Mouse (Mus musculus): ENCODE data around the gene Lmna. TPM values are rescaled to one million over a fixed set of nuclear protein-coding genes. Genes with fewer than 3 reads are reported as not detected.
A peak's percentile ranks its signal among the peaks of the same experiment; 100 is the strongest.

Gene Lmna
- total RNA-seq, 1 experiment: 121 TPM

GRCm38 (mm10) chr3:88505081-88505480 lies 4.7 kb downstream of the Lmna start:
- TF ChIP-seq MAFK (IDR thresholded peaks at IDR 0.05; ENCODE audit: insufficient read depth, low read depth, low read length) (no peak), HCFC1 (IDR thresholded peaks at IDR 0.05; ENCODE audit: borderline replicate concordance, insufficient read depth, low read length) (no peak), CHD2 (IDR thresholded peaks at IDR 0.05; ENCODE audit: low read depth, low read length) (no peak), ZNF384 (IDR thresholded peaks at IDR 0.05; ENCODE audit: low read depth, low read length) (no peak), ZC3H11A (IDR thresholded peaks at IDR 0.05; ENCODE audit: borderline replicate concordance, low read depth, low read length) (no peak)
- peak overlapping the region; percentile 34 for H3K9ac ChIP-seq (ENCODE audit: insufficient read depth, low read depth, low read length, poor library complexity, severe bottlenecking)

GRCm38 (mm10) chr3:88503881-88504746 lies 5.6 kb downstream of the Lmna start:
- no peaks in the 10 kb centered on the region for H3K9me3 ChIP-seq (ENCODE audit: control insufficient read depth, insufficient read depth, low read depth, low read length)
- H3K9ac ChIP-seq (ENCODE audit: insufficient read depth, low read depth, low read length, poor library complexity, severe bottlenecking): no peak overlapping the region
- no peak overlapping the region for H3K4me3 ChIP-seq (ENCODE audit: insufficient read depth in 1 of 2, low read depth in 1 of 2, low read length in 2 of 2, poor library complexity in 1 of 2, severe bottlenecking in 1 of 2)
- no peaks in the 10 kb centered on the region for H3K36me3 ChIP-seq (ENCODE audit: control insufficient read depth, insufficient read depth, low read length, poor library complexity, severe bottlenecking)
- TF ChIP-seq CHD2 (IDR thresholded peaks at IDR 0.05; ENCODE audit: low read depth, low read length) (no peak), HCFC1 (IDR thresholded peaks at IDR 0.05; ENCODE audit: borderline replicate concordance, insufficient read depth, low read length) (no peak), MAFK (IDR thresholded peaks at IDR 0.05; ENCODE audit: insufficient read depth, low read depth, low read length) (no peak), ZC3H11A (IDR thresholded peaks at IDR 0.05; ENCODE audit: borderline replicate concordance, low read depth, low read length) (no peak), ZNF384 (IDR thresholded peaks at IDR 0.05; ENCODE audit: low read depth, low read length) (no peak)
- no peak for DNase-seq (ENCODE audit: low read depth, low spot score)
- in situ Hi-C loops (cut with MboI; ENCODE audit: low sequenced_read_pairs in 2 of 2, unreplicated experiment in 2 of 2): no loop called here
- no peak overlapping the region for H3K27ac ChIP-seq (ENCODE audit: insufficient read depth, low read depth, low read length, poor library complexity, severe bottlenecking)
- H3K4me1 ChIP-seq (ENCODE audit: control insufficient read depth in 2 of 2, insufficient read depth in 2 of 2, low read length in 2 of 2, poor library complexity in 1 of 2): peaks cover 2 to 26% of the 10 kb centered on the region in 2 experiments; a peak in 3 of 4 replicates

More at GRCm38 (mm10) chr3:88505081-88505480, 4.7 kb downstream of the Lmna start:
- Histone ChIP-seq H3K27ac (ENCODE audit: insufficient read depth, low read depth, low read length, poor library complexity, severe bottlenecking) (no peak overlapping the region), H3K4me1 (ENCODE audit: control insufficient read depth in 2 of 2, insufficient read depth in 2 of 2, low read length in 2 of 2, poor library complexity in 1 of 2) (peaks cover 2 to 26% of the 10 kb centered on the region in 2 experiments; a peak in 3 of 4 replicates), H3K36me3 (ENCODE audit: control insufficient read depth, insufficient read depth, low read length, poor library complexity, severe bottlenecking) (no peaks in the 10 kb centered on the region), H3K4me3 (ENCODE audit: insufficient read depth in 1 of 2, low read depth in 1 of 2, low read length in 2 of 2, poor library complexity in 1 of 2, severe bottlenecking in 1 of 2) (no peak overlapping the region), H3K9me3 (ENCODE audit: control insufficient read depth, insufficient read depth, low read depth, low read length) (no peaks in the 10 kb centered on the region)
- no peak for DNase-seq (ENCODE audit: low read depth, low spot score)
- in situ Hi-C loops (cut with MboI; ENCODE audit: low sequenced_read_pairs in 2 of 2, unreplicated experiment in 2 of 2): no loop called here

- H3K9ac ChIP-seq (ENCODE audit: insufficient read depth, low read depth, low read length, poor library complexity, severe bottlenecking): no peak overlapping the region
- H3K36me3 ChIP-seq (ENCODE audit: control insufficient read depth, insufficient read depth, low read length, poor library complexity, severe bottlenecking): no peaks in the 10 kb centered on the region
- H3K27ac ChIP-seq (ENCODE audit: insufficient read depth, low read depth, low read length, poor library complexity, severe bottlenecking): no peak overlapping the region
- peak overlapping the region in 1 of 2 experiments; percentile 56; a peak in 1 of 4 replicates for H3K4me3 ChIP-seq (ENCODE audit: insufficient read depth in 1 of 2, low read depth in 1 of 2, low read length in 2 of 2, poor library complexity in 1 of 2, severe bottlenecking in 1 of 2)
- no peak for DNase-seq (ENCODE audit: low read depth, low spot score)
- TF ChIP-seq MAFK (IDR thresholded peaks at IDR 0.05; ENCODE audit: insufficient read depth, low read depth, low read length) (no peak), ZNF384 (IDR thresholded peaks at IDR 0.05; ENCODE audit: low read depth, low read length) (no peak), CHD2 (IDR thresholded peaks at IDR 0.05; ENCODE audit: low read depth, low read length) (no peak), HCFC1 (IDR thresholded peaks at IDR 0.05; ENCODE audit: borderline replicate concordance, insufficient read depth, low read length) (no peak), ZC3H11A (IDR thresholded peaks at IDR 0.05; ENCODE audit: borderline replicate concordance, low read depth, low read length) (no peak)
- H3K9me3 ChIP-seq (ENCODE audit: control insufficient read depth, insufficient read depth, low read depth, low read length): no peaks in the 10 kb centered on the region
- in situ Hi-C loops (cut with MboI; ENCODE audit: low sequenced_read_pairs in 2 of 2, unreplicated experiment in 2 of 2): no loop called here
- peaks cover 2 to 26% of the 10 kb centered on the region in 2 experiments; a peak in 3 of 4 replicates for H3K4me1 ChIP-seq (ENCODE audit: control insufficient read depth in 2 of 2, insufficient read depth in 2 of 2, low read length in 2 of 2, poor library complexity in 1 of 2)
Measured at GRCm38 (mm10) chr3:88503505-88503863, 6.3 kb downstream of the Lmna start.

GRCm38 (mm10) chr3:88502641-88503504 lies 6.9 kb downstream of the Lmna start:
- in situ Hi-C loops (cut with MboI; ENCODE audit: low sequenced_read_pairs in 2 of 2, unreplicated experiment in 2 of 2): no loop called here
- DNase-seq (ENCODE audit: low read depth, low spot score): no peak
- peaks cover 2 to 22% of the 10 kb centered on the region in 2 experiments; a peak in 3 of 4 replicates for H3K4me1 ChIP-seq (ENCODE audit: control insufficient read depth in 2 of 2, insufficient read depth in 2 of 2, low read length in 2 of 2, poor library complexity in 1 of 2)
- H3K4me3 ChIP-seq (ENCODE audit: insufficient read depth in 1 of 2, low read depth in 1 of 2, low read length in 2 of 2, poor library complexity in 1 of 2, severe bottlenecking in 1 of 2): peak overlapping the region; percentile 56 to 67
- no peaks in the 10 kb centered on the region for H3K9me3 ChIP-seq (ENCODE audit: control insufficient read depth, insufficient read depth, low read depth, low read length)
- TF ChIP-seq HCFC1 (IDR thresholded peaks at IDR 0.05; ENCODE audit: borderline replicate concordance, insufficient read depth, low read length): no peak
- no peak for TF ChIP-seq CHD2 (IDR thresholded peaks at IDR 0.05; ENCODE audit: low read depth, low read length)
- TF ChIP-seq ZNF384 (IDR thresholded peaks at IDR 0.05; ENCODE audit: low read depth, low read length): no peak
- TF ChIP-seq MAFK (IDR thresholded peaks at IDR 0.05; ENCODE audit: insufficient read depth, low read depth, low read length): no peak
- no peak for TF ChIP-seq ZC3H11A (IDR thresholded peaks at IDR 0.05; ENCODE audit: borderline replicate concordance, low read depth, low read length)
- no peak overlapping the region for H3K27ac ChIP-seq (ENCODE audit: insufficient read depth, low read depth, low read length, poor library complexity, severe bottlenecking)
- H3K9ac ChIP-seq (ENCODE audit: insufficient read depth, low read depth, low read length, poor library complexity, severe bottlenecking): peak overlapping the region; percentile 62
- no peaks in the 10 kb centered on the region for H3K36me3 ChIP-seq (ENCODE audit: control insufficient read depth, insufficient read depth, low read length, poor library complexity, severe bottlenecking)
